In genomic region chr14:79426730-79427365, GRCm38 (mm10) we compare ENCODE assay signal across 8 mouse cellular contexts. TPM values are rescaled to one million over a fixed set of nuclear protein-coding genes. Genes with fewer than 3 reads are reported as not detected.
DNase-seq lines count a peak whose midpoint lies in the region; ATAC-seq and TF ChIP-seq lines count a peak whose summit lies in the region.
"Not testable (repeated sequence)": the region's sequence is repeated elsewhere in the genome, so short reads cannot be mapped to it uniquely, and the experiment has no call there.

No protein-coding gene starts in this region.

- H3K4me2 ChIP-seq in forebrain, embryonic 16.5 days (ENCODE audit: low read length) = peak overlapping the region; percentile 43
- H3K4me2 ChIP-seq in liver, embryonic 12.5 days = peak overlapping the region; percentile 62
- peak overlapping the region; percentile 51 for H3K4me2 ChIP-seq in midbrain, embryonic 11.5 days
- peak overlapping the region; percentile 41 for H3K4me2 ChIP-seq in stomach, embryonic 15.5 days

- not testable (repeated sequence) for DNase-seq in Patski (ENCODE audit: low read depth, low spot score); midbrain, embryonic 11.5 days (ENCODE audit: low spot score, missing footprints)
- peak; percentile 11 to 12 for DNase-seq in heart, postnatal 36 days
- DNase-seq in kidney, adult 9 months = peak; percentile 17

- 64% methylated on average over 7 of the region's 59 CpGs for WGBS in forebrain, embryonic 16.5 days
- WGBS in liver, embryonic 12.5 days (ENCODE audit: insufficient replicate concordance) = 52% methylated on average over 7 of the region's 59 CpGs
- WGBS in midbrain, embryonic 11.5 days = 66% methylated on average over 10 of the region's 59 CpGs
- 64% methylated on average over 8 of the region's 59 CpGs for WGBS in stomach, embryonic 15.5 days

- not testable (repeated sequence) for H3K4me1 ChIP-seq in cortical plate, adult 2 months (ENCODE audit: control insufficient read depth, insufficient read depth, low read length); forebrain, embryonic 16.5 days (replicated peaks; ENCODE audit: control insufficient read depth, insufficient read depth, low read length); midbrain, embryonic 11.5 days (ENCODE audit: control insufficient read depth, insufficient read depth, low read length); stomach, embryonic 15.5 days
- peaks cover 14% of the 10 kb centered on the region for H3K4me1 ChIP-seq in liver, embryonic 12.5 days

- not testable (repeated sequence) for TF ChIP-seq CTCF in Patski (IDR thresholded peaks at IDR 0.05); cortical plate, adult 2 months (IDR thresholded peaks at IDR 0.05; ENCODE audit: extremely low read depth, insufficient read depth, low read length)

- in situ Hi-C loops in Patski (cut with MboI; ENCODE audit: low pct_unique_long_range_greater_than_20kb) = not testable (repeated sequence)

- peak overlapping the region; percentile 46; the same call in 1 of the 2 replicates for H3K4me3 ChIP-seq in cortical plate, adult 2 months (ENCODE audit: insufficient read depth, low read length)
- peak overlapping the region; percentile 55 for H3K4me3 ChIP-seq in forebrain, embryonic 16.5 days (replicated peaks; ENCODE audit: low read length)
- peak overlapping the region; percentile 60 for H3K4me3 ChIP-seq in liver, embryonic 12.5 days
- H3K4me3 ChIP-seq in midbrain, embryonic 11.5 days (ENCODE audit: low read depth, low read length) = peak overlapping the region; percentile 44
- peak overlapping the region; percentile 42 for H3K4me3 ChIP-seq in stomach, embryonic 15.5 days (replicated peaks)

- TF ChIP-seq POLR2A in cortical plate, adult 2 months (IDR thresholded peaks at IDR 0.05; ENCODE audit: extremely low read depth, insufficient read depth, low read length) = not testable (repeated sequence)

- CTCF ChIA-PET in Patski (lab: Charles Lee) = not testable (repeated sequence)

- intact Hi-C loops in heart, postnatal 36 days (cut with DNase I) = loop anchor here (2.0 to 5.0 kb wide), 2 partner anchors 24 to 35 kb away; partner anchors contain the start of genes Kbtbd6 and Naa16

- not testable (repeated sequence) for H3K9me3 ChIP-seq in forebrain, embryonic 16.5 days (ENCODE audit: control insufficient read depth, low read length); liver, embryonic 12.5 days (replicated peaks); midbrain, embryonic 11.5 days (ENCODE audit: control insufficient read depth, low read length); stomach, embryonic 15.5 days

- H3K36me3 ChIP-seq in forebrain, embryonic 16.5 days (ENCODE audit: control insufficient read depth, insufficient read depth); midbrain, embryonic 11.5 days (ENCODE audit: control insufficient read depth, insufficient read depth, low read length); stomach, embryonic 15.5 days: not testable (repeated sequence)
- H3K36me3 ChIP-seq in liver, embryonic 12.5 days = peaks cover 11% of the 10 kb centered on the region

- H3K9ac ChIP-seq in forebrain, embryonic 16.5 days (replicated peaks; ENCODE audit: low read depth, low read length) = peak overlapping the region; percentile 77
- H3K9ac ChIP-seq in liver, embryonic 12.5 days = peak overlapping the region; percentile 69
- peak overlapping the region; percentile 66 for H3K9ac ChIP-seq in midbrain, embryonic 11.5 days (ENCODE audit: low read length)
- not testable (repeated sequence) for H3K9ac ChIP-seq in stomach, embryonic 15.5 days

- H3K27ac ChIP-seq in cortical plate, adult 2 months (ENCODE audit: insufficient read depth, low read length); midbrain, embryonic 11.5 days (ENCODE audit: low read depth, low read length): not testable (repeated sequence)
- peak overlapping the region; percentile 88 for H3K27ac ChIP-seq in forebrain, embryonic 16.5 days (ENCODE audit: low read length)
- H3K27ac ChIP-seq in liver, embryonic 12.5 days = peak overlapping the region; percentile 95
- H3K27ac ChIP-seq in stomach, embryonic 15.5 days = peak overlapping the region; percentile 67

- H3K27me3 ChIP-seq in Patski; forebrain, embryonic 16.5 days (replicated peaks; ENCODE audit: control insufficient read depth, insufficient read depth, low read length); liver, embryonic 12.5 days (replicated peaks); midbrain, embryonic 11.5 days (ENCODE audit: control insufficient read depth, insufficient read depth, low read length); stomach, embryonic 15.5 days (replicated peaks): not testable (repeated sequence)

- peak; percentile 5 for ATAC-seq in Patski
- peak; percentile 56 for ATAC-seq in forebrain, embryonic 16.5 days
- ATAC-seq in liver, embryonic 12.5 days = peak; percentile 44
- peak; percentile 43 for ATAC-seq in midbrain, embryonic 11.5 days (ENCODE audit: low FRiP score)
- peak; percentile 8; the same call in 1 of the 2 replicates for ATAC-seq in stomach, embryonic 15.5 days (ENCODE audit: insufficient read depth, low FRiP score, low read depth)

- POLR2A ChIA-PET in Patski (lab: Charles Lee) = interaction anchor here (1.0 kb wide), 1 partner anchor 24 kb away, joined by 3 read pairs; no protein-coding TSS in a partner anchor

RNA-seq across cellular contexts. Expression of gene Kbtbd7, which starts 0.5 kb away (rescaled TPM):
- 9.4 TPM for polyA plus RNA-seq in Patski (2021)
- 17.1 and 17.2 TPM in 2 replicates for polyA plus RNA-seq in cortical plate, adult 2 months (2012; rRNA removed)
- polyA plus RNA-seq in forebrain, embryonic 16.5 days (2015; fragmentation: Nextera tagmentation; extraction: Ambion mirVana) = 25.2 and 30.4 TPM in 2 replicates
- 10 to 100 TPM; 10.2 to 10.9 TPM for total RNA-seq in heart, postnatal 36 days (2021)
- 5.7 and 6.2 TPM in 2 replicates for polyA plus RNA-seq in liver, embryonic 12.5 days (2016; fragmentation: Nextera tagmentation; extraction: Ambion mirVana)
- 18.4 and 20.2 TPM in 2 replicates for polyA plus RNA-seq in midbrain, embryonic 11.5 days (2014; fragmentation: Nextera tagmentation; extraction: Ambion mirVana)
- polyA plus RNA-seq in stomach, embryonic 15.5 days (2015; fragmentation: Nextera tagmentation; extraction: Ambion mirVana) = 10.8 and 11.0 TPM in 2 replicates

RNA-seq across cellular contexts. Expression of gene Kbtbd6, which starts 24.8 kb away (rescaled TPM):
- 1.2 TPM for polyA plus RNA-seq in Patski (2021)
- 0.83 and 0.86 TPM in 2 replicates for polyA plus RNA-seq in cortical plate, adult 2 months (2012; rRNA removed)
- 2.8 and 3.8 TPM in 2 replicates for polyA plus RNA-seq in forebrain, embryonic 16.5 days (2015; fragmentation: Nextera tagmentation; extraction: Ambion mirVana)
- total RNA-seq in heart, postnatal 36 days (2021) = under 1 TPM; 0.16 to 0.17 TPM
- 3.9 TPM in 2 replicates for polyA plus RNA-seq in liver, embryonic 12.5 days (2016; fragmentation: Nextera tagmentation; extraction: Ambion mirVana)
- 4.6 and 5.1 TPM in 2 replicates for polyA plus RNA-seq in midbrain, embryonic 11.5 days (2014; fragmentation: Nextera tagmentation; extraction: Ambion mirVana)
- 2.7 and 3.7 TPM in 2 replicates for polyA plus RNA-seq in stomach, embryonic 15.5 days (2015; fragmentation: Nextera tagmentation; extraction: Ambion mirVana)

RNA-seq across cellular contexts. Expression of gene Mtrf1, which starts 29.3 kb away (rescaled TPM):
- 13.7 TPM for polyA plus RNA-seq in Patski (2021)
- polyA plus RNA-seq in cortical plate, adult 2 months (2012; rRNA removed) = 7.4 and 7.6 TPM in 2 replicates
- 11.0 and 12.0 TPM in 2 replicates for polyA plus RNA-seq in forebrain, embryonic 16.5 days (2015; fragmentation: Nextera tagmentation; extraction: Ambion mirVana)
- 1 to 10 TPM; 7.9 to 8.0 TPM for total RNA-seq in heart, postnatal 36 days (2021)
- polyA plus RNA-seq in liver, embryonic 12.5 days (2016; fragmentation: Nextera tagmentation; extraction: Ambion mirVana) = 6.7 and 7.3 TPM in 2 replicates
- polyA plus RNA-seq in midbrain, embryonic 11.5 days (2014; fragmentation: Nextera tagmentation; extraction: Ambion mirVana) = 10.2 and 10.5 TPM in 2 replicates
- polyA plus RNA-seq in stomach, embryonic 15.5 days (2015; fragmentation: Nextera tagmentation; extraction: Ambion mirVana) = 9.4 and 11.0 TPM in 2 replicates

RNA-seq across cellular contexts. Expression of gene Naa16, which starts 36.3 kb away (rescaled TPM):
- 18.7 TPM for polyA plus RNA-seq in Patski (2021)
- 6.3 and 7.0 TPM in 2 replicates for polyA plus RNA-seq in cortical plate, adult 2 months (2012; rRNA removed)
- polyA plus RNA-seq in forebrain, embryonic 16.5 days (2015; fragmentation: Nextera tagmentation; extraction: Ambion mirVana) = 27.5 and 28.6 TPM in 2 replicates
- total RNA-seq in heart, postnatal 36 days (2021) = 10 to 100 TPM; 10.8 to 11.2 TPM
- polyA plus RNA-seq in liver, embryonic 12.5 days (2016; fragmentation: Nextera tagmentation; extraction: Ambion mirVana) = 42.0 and 45.5 TPM in 2 replicates
- polyA plus RNA-seq in midbrain, embryonic 11.5 days (2014; fragmentation: Nextera tagmentation; extraction: Ambion mirVana) = 38.3 and 41.8 TPM in 2 replicates
- 39.4 and 41.5 TPM in 2 replicates for polyA plus RNA-seq in stomach, embryonic 15.5 days (2015; fragmentation: Nextera tagmentation; extraction: Ambion mirVana)

RNA-seq across cellular contexts. Expression of gene Elf1, which starts 54.1 kb away (rescaled TPM):
- 53.6 TPM for polyA plus RNA-seq in Patski (2021)
- 4.3 and 4.5 TPM in 2 replicates for polyA plus RNA-seq in cortical plate, adult 2 months (2012; rRNA removed)
- 2.7 and 3.3 TPM in 2 replicates for polyA plus RNA-seq in forebrain, embryonic 16.5 days (2015; fragmentation: Nextera tagmentation; extraction: Ambion mirVana)
- total RNA-seq in heart, postnatal 36 days (2021) = 10 to 100 TPM; 13.8 to 17.4 TPM
- 18.9 and 21.2 TPM in 2 replicates for polyA plus RNA-seq in liver, embryonic 12.5 days (2016; fragmentation: Nextera tagmentation; extraction: Ambion mirVana)
- polyA plus RNA-seq in midbrain, embryonic 11.5 days (2014; fragmentation: Nextera tagmentation; extraction: Ambion mirVana) = 5.9 and 8.3 TPM in 2 replicates
- 25.1 and 26.1 TPM in 2 replicates for polyA plus RNA-seq in stomach, embryonic 15.5 days (2015; fragmentation: Nextera tagmentation; extraction: Ambion mirVana)

Comparison
In these comparisons a context has a peak if more than half of its experiments do, and no peak if none do; other contexts are left out.
1. ATAC-seq: peak in every context shown above with its lines; median percentile 56 in forebrain, embryonic 16.5 days; 44 in liver, embryonic 12.5 days; 43 in midbrain, embryonic 11.5 days; 8 in stomach, embryonic 15.5 days; 5 in Patski.